Mouse (Mus musculus): ENCODE measurements around the gene Dusp16.

DNA sequence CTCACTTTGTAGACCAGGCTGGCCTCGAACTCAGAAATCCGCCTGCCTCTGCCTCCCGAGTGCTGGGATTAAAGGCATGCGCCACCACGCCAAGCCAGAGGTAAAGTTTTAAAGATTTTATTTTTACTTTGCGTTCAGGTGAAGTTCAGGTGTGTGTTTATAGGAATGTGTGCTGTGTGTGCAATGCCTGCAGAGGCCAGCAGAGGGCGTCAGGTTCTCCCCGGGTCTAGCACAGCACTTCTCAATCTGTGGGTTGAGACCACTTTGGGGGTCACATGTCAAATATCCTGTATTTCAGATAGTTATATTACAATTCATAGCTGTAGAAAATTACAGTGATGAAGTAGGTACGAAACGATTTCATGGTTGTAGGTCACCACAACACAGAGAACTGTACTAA is 30.4 kb upstream of the Dusp16 start:
- TF ChIP-seq CTCF (conservative IDR thresholded peaks at IDR 0.05; ENCODE audit: insufficient read depth, insufficient read length, low read depth, low read length) (peak; percentile 59), POLR2A (IDR thresholded peaks at IDR 0.05; ENCODE audit: low read depth, low read length) (no peak)
